Mouse (Mus musculus) neural tube, embryonic 14.5 days (tissue): ENCODE results near the gene Rasl11a. TPM values are rescaled to one million over a fixed set of nuclear protein-coding genes. Genes with fewer than 3 reads are reported as not detected.

ENCODE experiments used
- ATAC-seq: fragments of 200-750 bp; cut with Nextera tagmentation; 2 replicates; pipeline ENCODE4 v1.8.0; 2017; ENCODE audit warnings: low read depth, mild to moderate bottlenecking, moderate TSS enrichment, moderate library complexity
- H3K27ac ChIP-seq: fragments of 300-500 bp; sonication (generic); 2 replicates; pipeline ENCODE4 v1.5.1; 2014; ENCODE audit warnings: low read depth, mild to moderate bottlenecking, control low read depth, low read length, moderate library complexity, mixed read lengths
- H3K27me3 ChIP-seq: fragments of 300-500 bp; sonication (generic); 2 replicates; pipeline ENCODE4 v1.6.1; 2014; ENCODE audit warnings: low read length; ENCODE audit not compliant: control insufficient read depth, insufficient read depth
- H3K36me3 ChIP-seq: fragments of 300-500 bp; sonication (generic); 2 replicates; pipeline ENCODE4 v1.6.1; 2014; ENCODE audit warnings: low read length, mixed read lengths; ENCODE audit not compliant: control insufficient read depth, insufficient read depth
- H3K4me1 ChIP-seq: fragments of 300-500 bp; sonication (generic); 2 replicates; pipeline ENCODE4 v1.6.1; 2014; ENCODE audit warnings: low read length; ENCODE audit not compliant: control insufficient read depth, insufficient read depth
- H3K4me2 ChIP-seq: fragments of 300-500 bp; sonication (generic); 2 replicates; pipeline ENCODE4 v1.6.1; 2014; ENCODE audit warnings: mild to moderate bottlenecking, low read depth, low read length, control low read depth
- H3K4me3 ChIP-seq: fragments of 300-500 bp; sonication (generic); 2 replicates; pipeline ENCODE4 v1.5.1; 2014; ENCODE audit warnings: low read depth, low read length, control low read depth, mixed read lengths
- H3K9ac ChIP-seq: fragments of 300-500 bp; sonication (generic); replicated peaks from 2 replicates; pipeline ENCODE4 v1.6.1; 2014; ENCODE audit warnings: low read depth, mild to moderate bottlenecking, control low read depth, low read length, mixed read lengths
- H3K9me3 ChIP-seq: fragments of 300-500 bp; sonication (generic); 2 replicates; pipeline ENCODE4 v1.6.1; 2016; ENCODE audit warnings: low read length; ENCODE audit not compliant: control insufficient read depth
- WGBS: fragments of 180-500 bp; shearing (Covaris S2); extraction: QIAGEN DNeasy Blood & Tissue Kit; methylation state at CpG from one replicate; pipeline ENCODE4 v1.1.7; 2014; 5-methylcytosine and 5-hydroxymethylcytosine counted together
- polyA plus RNA-seq: library from polyadenylated mRNA; unstranded; fragments of >200 nt; fragmentation: Nextera tagmentation; extraction: Ambion mirVana; gene quantifications from 2 replicates; pipeline ENCODE4 v1.2.1, GENCODE M21; 2014

Gene Rasl11a
- polyA plus RNA-seq = 8.9 and 9.1 TPM in 2 replicates

DNA sequence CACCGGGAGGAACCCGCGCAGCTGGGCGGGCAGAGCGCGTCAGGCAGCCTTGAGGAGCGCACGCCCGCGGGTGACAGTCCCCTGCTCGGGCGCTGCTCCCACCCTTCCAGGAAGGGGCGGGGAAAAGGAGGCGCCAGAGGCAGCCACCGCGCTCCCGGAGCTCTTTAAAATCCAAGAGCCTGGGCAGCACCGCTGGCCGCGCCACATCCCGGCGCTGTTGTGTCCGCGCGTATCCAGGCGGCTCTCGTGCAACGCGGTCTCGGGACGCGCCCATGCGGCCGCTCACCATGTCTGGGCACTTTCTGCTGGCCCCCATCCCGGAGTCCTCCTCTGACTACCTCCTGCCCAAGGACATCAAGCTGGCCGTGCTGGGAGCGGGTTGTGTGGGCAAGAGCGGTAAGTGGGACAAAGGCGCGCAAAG lies at the start of gene Rasl11a:
Gene Rasl11a, plus strand, starts transcription at position 127 of the 421 bp plus-strand sequence.
- Histone ChIP-seq H3K4me2 (peak within 1 kb of the TSS; percentile 99), H3K9me3 (no peaks in the 10 kb centered on the region), H3K27me3 (no peaks in the 10 kb centered on the region), H3K27ac (peak within 1 kb of the TSS; percentile 60; the same call in 1 of the 2 replicates), H3K4me1 (no peaks in the 10 kb centered on the region), H3K4me3 (peak within 1 kb of the TSS; percentile 64), H3K9ac (peak within 1 kb of the TSS; percentile 60), H3K36me3 (no peaks in the 10 kb centered on the region)
- peak; percentile 92 for ATAC-seq
- WGBS = under 1% methylated on average over 40 of the region's 40 CpGs

- Histone ChIP-seq H3K27me3 (no peaks in the 10 kb centered on the region), H3K36me3 (no peaks in the 10 kb centered on the region), H3K4me1 (peaks cover 20% of the 10 kb centered on the region), H3K27ac (no peak overlapping the region), H3K4me3 (no peak overlapping the region), H3K4me2 (no peak overlapping the region), H3K9me3 (no peaks in the 10 kb centered on the region), H3K9ac (no peak overlapping the region)
- 74% methylated on average over 13 of the region's 13 CpGs for WGBS
- no peak for ATAC-seq
Observed at GRCm38 (mm10) chr5:146795728-146796127, 49.1 kb upstream of the Rasl11a start.

GRCm38 (mm10) chr5:146798031-146798430 lies 46.8 kb upstream of the Rasl11a start:
- H3K4me2 ChIP-seq = no peak overlapping the region
- H3K27ac ChIP-seq = no peak overlapping the region
- no peaks in the 10 kb centered on the region for H3K27me3 ChIP-seq
- no peak for ATAC-seq
- 46% methylated on average over 9 of the region's 9 CpGs for WGBS
- peaks cover 4% of the 10 kb centered on the region for H3K4me1 ChIP-seq
- H3K9ac ChIP-seq = no peak overlapping the region
- no peak overlapping the region for H3K4me3 ChIP-seq
- H3K36me3 ChIP-seq = no peaks in the 10 kb centered on the region
- H3K9me3 ChIP-seq = no peaks in the 10 kb centered on the region

GRCm38 (mm10) chr5:146806004-146806430 lies 38.9 kb upstream of the Rasl11a start:
- H3K4me3 ChIP-seq = no peak overlapping the region
- no peaks in the 10 kb centered on the region for H3K9me3 ChIP-seq
- no peak overlapping the region for H3K4me2 ChIP-seq
- H3K27me3 ChIP-seq = no peaks in the 10 kb centered on the region
- ATAC-seq = no peak
- no peaks in the 10 kb centered on the region for H3K4me1 ChIP-seq
- H3K9ac ChIP-seq = no peak overlapping the region
- H3K36me3 ChIP-seq = no peaks in the 10 kb centered on the region
- H3K27ac ChIP-seq = no peak overlapping the region
- 77% methylated on average over 8 of the region's 8 CpGs for WGBS

- Histone ChIP-seq H3K4me2 (no peak overlapping the region), H3K4me1 (no peaks in the 10 kb centered on the region), H3K27me3 (no peaks in the 10 kb centered on the region), H3K4me3 (no peak overlapping the region), H3K36me3 (no peaks in the 10 kb centered on the region), H3K27ac (no peak overlapping the region), H3K9me3 (no peaks in the 10 kb centered on the region), H3K9ac (no peak overlapping the region)
- ATAC-seq = no peak
- 81% methylated on average over 5 of the region's 5 CpGs for WGBS
Observed at GRCm38 (mm10) chr5:146809951-146810350, 34.9 kb upstream of the Rasl11a start.

DNA sequence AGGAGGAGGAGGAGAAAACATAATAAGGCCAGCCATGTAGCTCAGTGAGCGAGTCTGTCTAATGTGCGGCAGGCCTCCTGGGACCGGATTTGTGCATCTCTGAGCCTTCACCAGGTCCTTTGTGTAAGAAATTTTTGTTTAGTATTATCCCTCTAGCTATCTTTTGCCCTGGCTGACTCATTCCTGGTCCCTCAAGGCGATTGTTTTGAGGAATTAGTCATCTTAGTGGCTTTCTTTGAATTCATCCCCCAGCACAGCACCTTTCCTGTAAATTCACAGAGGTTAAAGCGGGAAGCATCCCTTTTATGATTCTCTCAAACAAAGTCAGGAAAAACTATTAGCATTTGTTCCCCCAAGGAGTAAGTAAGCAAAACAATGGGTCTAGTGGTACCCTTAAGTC lies 32.0 kb upstream of the Rasl11a start:
- ATAC-seq = no peak
- H3K4me3 ChIP-seq = no peak overlapping the region
- no peak overlapping the region for H3K9ac ChIP-seq
- no peaks in the 10 kb centered on the region for H3K36me3 ChIP-seq
- H3K9me3 ChIP-seq = no peaks in the 10 kb centered on the region
- no peak overlapping the region for H3K27ac ChIP-seq
- H3K4me2 ChIP-seq = no peak overlapping the region
- 91% methylated on average over 5 of the region's 5 CpGs for WGBS
- H3K4me1 ChIP-seq = no peaks in the 10 kb centered on the region
- no peaks in the 10 kb centered on the region for H3K27me3 ChIP-seq

GRCm38 (mm10) chr5:146813421-146813820 lies 31.4 kb upstream of the Rasl11a start:
- H3K27ac ChIP-seq = no peak overlapping the region
- H3K4me3 ChIP-seq = no peak overlapping the region
- H3K36me3 ChIP-seq = no peaks in the 10 kb centered on the region
- no peak overlapping the region for H3K9ac ChIP-seq
- H3K4me1 ChIP-seq = no peaks in the 10 kb centered on the region
- no peaks in the 10 kb centered on the region for H3K9me3 ChIP-seq
- no peak for ATAC-seq
- no peak overlapping the region for H3K4me2 ChIP-seq
- WGBS = 84% methylated on average over 4 of the region's 4 CpGs
- no peaks in the 10 kb centered on the region for H3K27me3 ChIP-seq

- H3K4me1 ChIP-seq = no peaks in the 10 kb centered on the region
- no peak for ATAC-seq
- H3K9ac ChIP-seq = no peak overlapping the region
- H3K4me2 ChIP-seq = no peak overlapping the region
- H3K27ac ChIP-seq = no peak overlapping the region
- WGBS = 84% methylated on average over 4 of the region's 4 CpGs
- no peak overlapping the region for H3K4me3 ChIP-seq
- no peaks in the 10 kb centered on the region for H3K36me3 ChIP-seq
- no peaks in the 10 kb centered on the region for H3K9me3 ChIP-seq
- no peaks in the 10 kb centered on the region for H3K27me3 ChIP-seq
Observed at GRCm38 (mm10) chr5:146815394-146815793, 29.5 kb upstream of the Rasl11a start.

GRCm38 (mm10) chr5:146817583-146817982 lies 27.3 kb upstream of the Rasl11a start:
- ATAC-seq = no peak
- H3K27me3 ChIP-seq = no peaks in the 10 kb centered on the region
- WGBS = 86% methylated on average over 8 of the region's 8 CpGs

More at GRCm38 (mm10) chr5:146817583-146817982, 27.3 kb upstream of the Rasl11a start:
- Histone ChIP-seq H3K27ac (no peak overlapping the region), H3K4me1 (no peaks in the 10 kb centered on the region), H3K9ac (no peak overlapping the region), H3K4me3 (no peak overlapping the region), H3K36me3 (no peaks in the 10 kb centered on the region), H3K4me2 (no peak overlapping the region), H3K9me3 (no peaks in the 10 kb centered on the region)
